Mouse (Mus musculus) embryo, embryonic 10 days (tissue): ENCODE results near the gene Sfta2.
A peak's percentile ranks its signal among the peaks of the same experiment; 100 is the strongest.

Experiments
- DNase-seq: peaks from one replicate; pipeline ENCODE4 v3.0.0-alpha.2; 2015; ENCODE audit warnings: low spot score

Gene Sfta2

GRCm38 (mm10) chr17:35680591-35680990, 79.2 kb downstream of the Sfta2 start:
- peak; percentile 65 for DNase-seq

- no peak for DNase-seq
These were observed 80.6 kb downstream of the Sfta2 start for GRCm38 (mm10) chr17:35681986-35682385.

GRCm38 (mm10) chr17:35685061-35685460, 83.7 kb downstream of the Sfta2 start:
- peak; percentile 59 for DNase-seq

GRCm38 (mm10) chr17:35688347-35689175, 87.2 kb downstream of the Sfta2 start:
- no peak for DNase-seq

- no peak for DNase-seq
These were observed 88.7 kb downstream of the Sfta2 start for GRCm38 (mm10) chr17:35689936-35690645.

GRCm38 (mm10) chr17:35691811-35692210, 90.5 kb downstream of the Sfta2 start:
- no peak for DNase-seq

- no peak for DNase-seq
These were observed 91.0 kb downstream of the Sfta2 start for GRCm38 (mm10) chr17:35692368-35692767.

- no peak for DNase-seq
These were observed 92.6 kb downstream of the Sfta2 start for GRCm38 (mm10) chr17:35693906-35694305.

- no peak for DNase-seq
These were observed 93.9 kb downstream of the Sfta2 start for GRCm38 (mm10) chr17:35695289-35695688.

- DNase-seq: no peak
These were observed 95.3 kb downstream of the Sfta2 start for GRCm38 (mm10) chr17:35696691-35697090.

GRCm38 (mm10) chr17:35697429-35697758, 96.0 kb downstream of the Sfta2 start:
- no peak for DNase-seq

- peak; percentile 62 for DNase-seq
These were observed 96.6 kb downstream of the Sfta2 start for GRCm38 (mm10) chr17:35697759-35698500.

- DNase-seq: no peak
These were observed 97.1 kb downstream of the Sfta2 start for GRCm38 (mm10) chr17:35698501-35698883.

GRCm38 (mm10) chr17:35699919-35700318, 98.6 kb downstream of the Sfta2 start:
- peak; percentile 53 for DNase-seq
